Mouse (Mus musculus) heart, postnatal 36 days (tissue): ENCODE measurements around the gene Tmem95. TPM values are rescaled to one million over a fixed set of nuclear protein-coding genes. Genes with fewer than 3 reads are reported as not detected.

Source experiments
- microRNA-seq, 2 experiments: library from miRNA; unstranded; fragments of <30 nt; microRNA quantifications; one replicate each; pipeline ENCODE4 v1.2.0; 2021; ENCODE audit warnings: borderline number of aligned reads in 2 of 2
- total RNA-seq, 2 experiments: library from RNA; stranded (reverse); gene quantifications; 2 replicates each; pipeline ENCODE4 v1.2.3; 2021

Gene Tmem95
- total RNA-seq, 2 experiments from 2014 or later = not detected

Small RNA genes within 50 kb of the gene (microRNA-seq; reads per million reads assigned to microRNA genes)
- gene Mir6924 = 0 reads per million in 2 experiments

Other genes starting within 250 kb of the Tmem95 start
- gene Fxr2, start 245.0 kb downstream of the Tmem95 start, total RNA-seq = 10 to 100 TPM; 87.3 to 98.6 TPM
- gene Sox15, start 222.7 kb downstream of the Tmem95 start, total RNA-seq = not detected
- gene Mpdu1, start 215.4 kb downstream of the Tmem95 start, total RNA-seq = 10 to 100 TPM; 14.9 to 16.2 TPM
- gene Cd68, start 211.9 kb downstream of the Tmem95 start, total RNA-seq = 1 to 10 TPM; 8.7 to 9.1 TPM
- 100 to 1,000 TPM; 188 to 222 TPM for gene Eif4a1, start 205.6 kb downstream of the Tmem95 start, total RNA-seq
- 10 to 100 TPM; 30.4 to 31.8 TPM for gene Senp3, start 195.9 kb downstream of the Tmem95 start, total RNA-seq
- gene Tnfsf13, start 192.2 kb downstream of the Tmem95 start, total RNA-seq = 1 to 10 TPM; 1.4 to 2.4 TPM
- 10 to 100 TPM; 16.3 to 21.0 TPM for gene Tnfsf12, start 182.2 kb downstream of the Tmem95 start, total RNA-seq
- gene Tnfsfm13, start 181.9 kb downstream of the Tmem95 start, total RNA-seq = 1 to 10 TPM; 4.4 to 4.6 TPM
- gene Polr2a, start 119.4 kb downstream of the Tmem95 start, total RNA-seq = 10 to 100 TPM; 30.1 to 35.4 TPM
- gene Slc35g3, start 116.0 kb downstream of the Tmem95 start, total RNA-seq = not detected
- gene Zbtb4, start 112.1 kb downstream of the Tmem95 start, total RNA-seq = 10 to 100 TPM; 39.0 to 43.1 TPM
- gene Chrnb1, start 82.1 kb downstream of the Tmem95 start, total RNA-seq = 1 to 10 TPM; 3.6 to 4.3 TPM
- 1 to 10 TPM; 2.4 to 3.0 TPM for gene Fgf11, start 76.2 kb downstream of the Tmem95 start, total RNA-seq
- gene Tmem102, start 72.4 kb downstream of the Tmem95 start, total RNA-seq = under 1 TPM; 0.41 to 0.56 TPM
- not detected for gene Gm39566, start 62.7 kb downstream of the Tmem95 start, total RNA-seq
- not detected for gene Spem2, start 59.6 kb downstream of the Tmem95 start, total RNA-seq
- gene Spem1, start 55.8 kb downstream of the Tmem95 start, total RNA-seq = not detected
- gene Nlgn2, start 40.2 kb downstream of the Tmem95 start, total RNA-seq = 1 to 10 TPM; 4.6 to 4.8 TPM
- 100 to 1,000 TPM; 189 to 220 TPM for gene Tmem256, start 39.5 kb downstream of the Tmem95 start, total RNA-seq
- gene Plscr3, start 31.6 kb downstream of the Tmem95 start, total RNA-seq = 10 to 100 TPM; 24.6 to 26.7 TPM
- under 1 TPM; 0.08 to 0.11 TPM for gene Tnk1, start 19.3 kb downstream of the Tmem95 start, total RNA-seq
- 1 to 10 TPM; 2.6 to 2.8 TPM for gene Kctd11, start 3.4 kb upstream of the Tmem95 start, total RNA-seq
- under 1 TPM; 0.78 to 0.89 TPM for gene Acap1, start 17.5 kb upstream of the Tmem95 start, total RNA-seq
- gene 2810408A11Rik, start 23.0 kb upstream of the Tmem95 start, total RNA-seq = under 1 TPM; 0.73 to 0.89 TPM
- 10 to 100 TPM; 40.2 to 47.4 TPM for gene Neurl4, start 23.1 kb upstream of the Tmem95 start, total RNA-seq
- 10 to 100 TPM; 28.2 to 32.1 TPM for gene Gps2, start 35.9 kb upstream of the Tmem95 start, total RNA-seq
- gene Eif5a, start 43.9 kb upstream of the Tmem95 start, total RNA-seq = 100 to 1,000 TPM; 420 to 449 TPM
- gene Ybx2, start 57.8 kb upstream of the Tmem95 start, total RNA-seq = 10 to 100 TPM; 18.4 to 20.3 TPM
- gene Slc2a4, start 70.2 kb upstream of the Tmem95 start, total RNA-seq = 100 to 1,000 TPM; 385 to 406 TPM
- not detected for gene Cldn7, start 86.8 kb upstream of the Tmem95 start, total RNA-seq
- gene Ctdnep1, start 103.1 kb upstream of the Tmem95 start, total RNA-seq = 100 to 1,000 TPM; 160 to 169 TPM
- gene Elp5, start 104.5 kb upstream of the Tmem95 start, total RNA-seq = 10 to 100 TPM; 47.0 to 47.4 TPM
- gene Gabarap, start 113.1 kb upstream of the Tmem95 start, total RNA-seq = 100 to 1,000 TPM; 306 to 329 TPM
- 10 to 100 TPM; 23.1 to 23.4 TPM for gene Phf23, start 117.8 kb upstream of the Tmem95 start, total RNA-seq
- 1 to 10 TPM; 5.0 to 6.1 TPM for gene Dvl2, start 122.6 kb upstream of the Tmem95 start, total RNA-seq
- gene Acadvl, start 137.4 kb upstream of the Tmem95 start, total RNA-seq = 1,000 to 10,000 TPM; 1,292 to 1,425 TPM
- 1 to 10 TPM; 6.3 to 7.4 TPM for gene Dlg4, start 138.9 kb upstream of the Tmem95 start, total RNA-seq
- gene Asgr1, start 176.1 kb upstream of the Tmem95 start, total RNA-seq = not detected
- gene Asgr2, start 214.6 kb upstream of the Tmem95 start, total RNA-seq = not detected